Mouse (Mus musculus) myocyte (in vitro differentiated cells): ENCODE measurements around the gene Slc35d1. TPM values are rescaled to one million over a fixed set of nuclear protein-coding genes. Genes with fewer than 3 reads are reported as not detected.

Experiments used
- H3K27me3 ChIP-seq: one replicate; pipeline ENCODE4 v1.6.1; 2011; ENCODE audit not compliant: control insufficient read depth, insufficient read depth, insufficient read length
- H3K36me3 ChIP-seq: one replicate; pipeline ENCODE4 v1.6.1; 2011; ENCODE audit not compliant: control insufficient read depth, insufficient read depth
- H3K4me2 ChIP-seq: one replicate; pipeline ENCODE4 v1.6.1; 2011; ENCODE audit warnings: low read depth, control low read depth
- H3K4me3 ChIP-seq: one replicate; pipeline ENCODE4 v1.5.1; 2011; ENCODE audit warnings: mild to moderate bottlenecking, control low read depth, moderate library complexity
- H3K79me2 ChIP-seq: one replicate; pipeline ENCODE4 v1.6.1; 2011; ENCODE audit not compliant: control insufficient read depth, insufficient read depth
- H3ac ChIP-seq: one replicate; pipeline ENCODE4 v1.6.1; 2011; ENCODE audit not compliant: control insufficient read depth, insufficient read length
- CEBPB ChIP-seq: IDR thresholded peaks from 2 replicates; pipeline ENCODE4 v1.6.1; 2011; ENCODE audit warnings: mild to moderate bottlenecking, moderate library complexity; ENCODE audit not compliant: poor library complexity, insufficient read depth, severe bottlenecking
- MAX ChIP-seq: IDR thresholded peaks from one replicate; pipeline ENCODE4 v1.6.1; 2011; ENCODE audit warnings: low read depth, mild to moderate bottlenecking, control low read depth
- MYOD1 ChIP-seq, 3 experiments: IDR thresholded peaks; one replicate each; pipeline ENCODE4 v1.6.1; 2011; ENCODE audit warnings: control low read depth in 2 of 3, low read depth in 2 of 3, mild to moderate bottlenecking in 2 of 3, moderate library complexity in 1 of 3; ENCODE audit not compliant: insufficient read length in 2 of 3, control insufficient read depth in 1 of 3
- MYOG ChIP-seq, 3 experiments: IDR thresholded peaks; one replicate each; pipeline ENCODE4 v1.6.1; 2011; ENCODE audit warnings: control low read depth in 2 of 3, low read depth in 2 of 3, mild to moderate bottlenecking in 2 of 3; ENCODE audit not compliant: insufficient read length in 2 of 3, control insufficient read depth in 1 of 3, insufficient read depth in 1 of 3
- POLR2A ChIP-seq: IDR thresholded peaks from one replicate; pipeline ENCODE4 v1.6.1; 2011; ENCODE audit warnings: low read depth, mild to moderate bottlenecking, control low read depth, moderate library complexity; ENCODE audit not compliant: insufficient read length
- POLR2AphosphoS2 ChIP-seq: IDR thresholded peaks from one replicate; pipeline ENCODE4 v1.6.1; 2011; ENCODE audit warnings: low read depth, control low read depth; ENCODE audit not compliant: insufficient read length
- REST ChIP-seq: IDR thresholded peaks from one replicate; pipeline ENCODE4 v1.6.1; 2011; ENCODE audit warnings: mild to moderate bottlenecking, control low read depth, moderate library complexity; ENCODE audit not compliant: insufficient read depth, insufficient read length
- SRF ChIP-seq: IDR thresholded peaks from one replicate; pipeline ENCODE4 v1.6.1; 2011; ENCODE audit warnings: low read depth; ENCODE audit not compliant: control insufficient read depth, insufficient read length
- TCF12 ChIP-seq: IDR thresholded peaks from one replicate; pipeline ENCODE4 v1.6.1; 2011; ENCODE audit warnings: mild to moderate bottlenecking, control low read depth; ENCODE audit not compliant: poor library complexity, insufficient read depth, severe bottlenecking
- TCF3 ChIP-seq: IDR thresholded peaks from one replicate; pipeline ENCODE4 v1.6.1; 2011; ENCODE audit warnings: low read depth, control low read depth; ENCODE audit not compliant: insufficient read length
- USF1 ChIP-seq: IDR thresholded peaks from one replicate; pipeline ENCODE4 v1.6.1; 2011; ENCODE audit warnings: low read depth, mild to moderate bottlenecking, control low read depth, moderate library complexity
- polyA plus RNA-seq: library from polyadenylated mRNA; unstranded; fragments of >200 nt; fragmentation: generic; extraction: Trizol; gene quantifications from one replicate; pipeline ENCODE4 v1.2.1, GENCODE M21; 2012; ENCODE audit warnings: missing spikeins

The Slc35d1 gene
- polyA plus RNA-seq, 1 experiment, result 4.2 TPM

DNA sequence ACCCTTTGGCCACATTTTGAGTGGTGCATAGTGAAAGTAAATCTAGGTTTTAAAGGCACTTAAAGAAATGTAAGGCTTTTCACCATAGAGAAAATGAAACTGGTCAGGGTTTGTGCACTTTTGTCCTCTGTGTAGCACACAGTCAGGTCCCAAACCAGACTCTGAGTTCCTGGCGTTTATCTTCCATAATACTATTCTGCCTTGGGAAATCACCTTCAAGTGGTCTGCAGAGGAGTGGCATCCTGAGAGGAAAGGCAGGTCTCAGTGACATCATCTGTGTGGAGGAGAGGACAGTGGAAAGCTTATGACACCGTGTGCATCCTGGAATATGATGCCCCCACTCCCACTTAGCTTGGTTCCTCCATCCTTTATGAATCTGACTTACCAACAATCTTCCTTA lies 91.9 kb downstream of the Slc35d1 start:
- peaks cover 83% of the 10 kb centered on the region for H3K79me2 ChIP-seq
- H3K4me3 ChIP-seq, result no peak overlapping the region
- H3K4me2 ChIP-seq, result peak overlapping the region; percentile 13
- H3ac ChIP-seq, result no peak overlapping the region
- H3K27me3 ChIP-seq, result no peaks in the 10 kb centered on the region
- TF ChIP-seq POLR2A (no peak), TCF3 (no peak), POLR2AphosphoS2 (no peak), MYOD1 (IDR thresholded peaks at IDR 0.05; ENCODE audit: control insufficient read depth in 1 of 3, insufficient read length in 2 of 3, low read depth in 2 of 3) (no peak), SRF (no peak), REST (no peak), MAX (no peak), MYOG (IDR thresholded peaks at IDR 0.05; ENCODE audit: control insufficient read depth in 1 of 3, insufficient read depth in 1 of 3, insufficient read length in 2 of 3, low read depth in 2 of 3) (no peak), USF1 (no peak), TCF12 (no peak), CEBPB (no peak)
- no peaks in the 10 kb centered on the region for H3K36me3 ChIP-seq

DNA sequence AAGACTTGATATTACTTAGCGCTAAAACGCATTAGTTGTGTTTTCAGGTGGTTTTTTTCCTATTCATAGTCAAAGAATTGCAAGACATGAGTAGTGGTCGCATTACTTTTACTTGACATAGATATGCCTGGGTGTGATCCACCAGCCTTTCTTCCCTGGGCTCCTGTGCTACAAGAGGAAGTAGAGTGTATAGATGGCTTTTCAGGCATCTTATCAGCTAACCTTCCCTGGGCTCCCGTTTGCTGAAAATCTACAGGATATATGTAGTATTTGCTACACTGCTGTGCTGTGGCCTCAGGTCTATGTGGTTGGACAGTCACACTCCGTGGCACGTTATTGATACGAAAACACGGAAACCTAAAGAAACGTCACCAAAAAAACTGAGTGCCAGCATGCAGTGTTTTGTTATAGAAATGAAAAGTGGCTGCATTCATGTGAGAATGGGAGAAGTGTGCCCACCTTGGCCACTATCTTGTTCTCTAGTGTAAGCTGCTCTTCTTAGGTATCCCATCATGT lies 94.0 kb downstream of the Slc35d1 start:
- TF ChIP-seq TCF3 (no peak), POLR2A (no peak)
- Histone ChIP-seq H3K36me3 (no peaks in the 10 kb centered on the region), H3K4me3 (peak overlapping the region; percentile 43), H3K79me2 (peaks cover 62% of the 10 kb centered on the region), H3K4me2 (peak overlapping the region; percentile 62), H3K27me3 (no peaks in the 10 kb centered on the region), H3ac (no peak overlapping the region)

Other genes starting within 250 kb of the Slc35d1 start
- not detected for gene Tctex1d1, start 236.6 kb downstream of the Slc35d1 start, polyA plus RNA-seq
- gene Insl5, start 188.3 kb downstream of the Slc35d1 start, polyA plus RNA-seq, result not detected
- gene Mier1, start 100.8 kb downstream of the Slc35d1 start, polyA plus RNA-seq, result 6.4 TPM
- gene Wdr78, start 100.6 kb downstream of the Slc35d1 start, polyA plus RNA-seq, result 0.47 TPM
- not detected for gene 4921539E11Rik, start 75.7 kb upstream of the Slc35d1 start, polyA plus RNA-seq
- gene Oma1, start 98.6 kb upstream of the Slc35d1 start, polyA plus RNA-seq, result 7.2 TPM